Mouse (Mus musculus) thymus, adult 2 months (tissue): ENCODE data around the gene Homer3.

Experiments
- CTCF ChIP-seq: fragments of 200-500 bp; IDR thresholded peaks from 2 replicates; pipeline ENCODE4 v1.5.1; 2012; ENCODE audit warnings: mild to moderate bottlenecking, control low read depth, low read length, moderate library complexity, borderline replicate concordance; ENCODE audit not compliant: control insufficient read depth, poor library complexity, insufficient read depth; ENCODE audit errors: extremely low read depth
- POLR2A ChIP-seq: fragments of 200-500 bp; IDR thresholded peaks from 2 replicates; pipeline ENCODE4 v1.6.1; 2012; ENCODE audit warnings: mild to moderate bottlenecking, low read length, control low read depth, moderate library complexity; ENCODE audit not compliant: control insufficient read depth, poor library complexity, insufficient read depth; ENCODE audit errors: extremely low read depth

- TF ChIP-seq CTCF (no peak), POLR2A (no peak)
Measured at GRCm38 (mm10) chr8:70278175-70278574, 4.5 kb upstream of the Homer3 start.
